In genomic region chr10:75514361-75514760, GRCm38 (mm10) we compare ENCODE assay signal across 17 mouse cellular contexts. TPM values are rescaled to one million over a fixed set of nuclear protein-coding genes. Genes with fewer than 3 reads are reported as not detected.
DNase-seq lines count a peak whose midpoint lies in the region; ATAC-seq and TF ChIP-seq lines count a peak whose summit lies in the region.
"Had no signal": no experiment of that assay in that cellular context is flagged by ENCODE, and none has a peak within 500 bp of the region (broad histone marks: within the 10 kb centered on the region; RNA-seq: fewer than 3 reads in every experiment).

No protein-coding gene starts in this region.

- H3K9me3 ChIP-seq in heart, embryonic 13.5 days = no peaks in the 10 kb centered on the region
- no peaks in the 10 kb centered on the region for H3K9me3 ChIP-seq in intestine, postnatal 0 days (ENCODE audit: control insufficient read depth)
- no peaks in the 10 kb centered on the region for H3K9me3 ChIP-seq in liver, postnatal 0 days (ENCODE audit: low read length)
- H3K9me3 ChIP-seq: hindbrain, embryonic 10.5 days; limb, embryonic 12.5 days; midbrain, embryonic 10.5 days; neural tube, embryonic 13.5 days had no signal

- ATAC-seq in heart, embryonic 13.5 days (ENCODE audit: extremely low read depth, insufficient number of reproducible peaks, low FRiP score, low TSS enrichment) = no peak
- ATAC-seq in intestine, postnatal 0 days = no peak
- no peak for ATAC-seq in liver, postnatal 0 days
- no peak for ATAC-seq in granulocyte monocyte progenitor cell, adult 5-6 weeks (replicated peaks; ENCODE audit: poor library complexity, severe bottlenecking)
- ATAC-seq: lung, postnatal 0 days had no signal

- H3K4me1 ChIP-seq in heart, embryonic 13.5 days = peaks cover 43% of the 10 kb centered on the region
- peaks cover 11% of the 10 kb centered on the region; the same call in 1 of the 2 replicates for H3K4me1 ChIP-seq in intestine, postnatal 0 days (replicated peaks; ENCODE audit: control insufficient read depth, insufficient read depth, low read length)
- H3K4me1 ChIP-seq in liver, postnatal 0 days (ENCODE audit: insufficient read depth) = peaks cover 45% of the 10 kb centered on the region

- peak overlapping the region; percentile 45 for H3K9ac ChIP-seq in heart, embryonic 13.5 days
- H3K9ac ChIP-seq in intestine, postnatal 0 days (ENCODE audit: low read depth, low read length) = no peak overlapping the region
- H3K9ac ChIP-seq in liver, postnatal 0 days (replicated peaks) = peak overlapping the region; percentile 96
- H3K9ac ChIP-seq: limb, embryonic 12.5 days had no signal

- H3K36me3 ChIP-seq in heart, embryonic 13.5 days = peaks cover 32% of the 10 kb centered on the region
- peaks cover 26% of the 10 kb centered on the region for H3K36me3 ChIP-seq in intestine, postnatal 0 days (ENCODE audit: control insufficient read depth, insufficient read depth)
- H3K36me3 ChIP-seq in liver, postnatal 0 days (replicated peaks; ENCODE audit: insufficient read depth, low read length) = peaks cover 46% of the 10 kb centered on the region

- peak overlapping the region; percentile 93 for H3K4me2 ChIP-seq in heart, embryonic 13.5 days
- peak overlapping the region; percentile 82 for H3K4me2 ChIP-seq in intestine, postnatal 0 days (replicated peaks; ENCODE audit: low read depth)
- peak overlapping the region; percentile 92 for H3K4me2 ChIP-seq in liver, postnatal 0 days (ENCODE audit: low read depth, low read length)
- H3K4me2 ChIP-seq: limb, embryonic 12.5 days; neural tube, embryonic 13.5 days had no signal

- H3K27me3 ChIP-seq in heart, embryonic 13.5 days (replicated peaks) = no peaks in the 10 kb centered on the region
- no peaks in the 10 kb centered on the region for H3K27me3 ChIP-seq in intestine, postnatal 0 days (replicated peaks; ENCODE audit: control insufficient read depth, insufficient read depth, low read length)
- no peaks in the 10 kb centered on the region for H3K27me3 ChIP-seq in liver, postnatal 0 days (ENCODE audit: insufficient read depth, low read length)
- H3K27me3 ChIP-seq: limb, embryonic 12.5 days; neural tube, embryonic 13.5 days had no signal

- TF ChIP-seq CTCF in intestine, postnatal 0 days (IDR thresholded peaks at IDR 0.05; ENCODE audit: low read depth) = no peak
- TF ChIP-seq CTCF in liver, postnatal 0 days (IDR thresholded peaks at IDR 0.05; ENCODE audit: low read depth) = no peak

- no peak overlapping the region for H3K27ac ChIP-seq in heart, embryonic 13.5 days (replicated peaks)
- peak overlapping the region; percentile 87 for H3K27ac ChIP-seq in intestine, postnatal 0 days (ENCODE audit: low read depth, low read length)
- peak overlapping the region; percentile 99 for H3K27ac ChIP-seq in liver, postnatal 0 days (ENCODE audit: low read depth)
- H3K27ac ChIP-seq: hindbrain, embryonic 10.5 days; limb, embryonic 12.5 days; midbrain, embryonic 10.5 days; neural tube, embryonic 13.5 days had no signal

- TF ChIP-seq EP300 in liver, postnatal 0 days (IDR thresholded peaks at IDR 0.05; ENCODE audit: low read depth) = no peak

- 50% methylated on average over 7 of the region's 7 CpGs for WGBS in heart, embryonic 13.5 days
- 49% methylated on average over 7 of the region's 7 CpGs for WGBS in intestine, postnatal 0 days
- 34% methylated on average over 7 of the region's 7 CpGs for WGBS in liver, postnatal 0 days (ENCODE audit: insufficient replicate concordance)

- H3K4me3 ChIP-seq in heart, embryonic 13.5 days = peak overlapping the region; percentile 13; the same call in 1 of the 2 replicates
- 0 out of 2 replicates have a peak overlapping the region, but pooled peaks have one; percentile 0 for H3K4me3 ChIP-seq in intestine, postnatal 0 days (ENCODE audit: low read depth, low read length)
- H3K4me3 ChIP-seq in liver, postnatal 0 days (ENCODE audit: low read depth, low read length) = peak overlapping the region; percentile 90
- H3K4me3 ChIP-seq: hindbrain, embryonic 10.5 days; limb, embryonic 12.5 days; midbrain, embryonic 10.5 days; neural tube, embryonic 13.5 days had no signal

- DNase-seq in heart, adult 18-20 months = no peak
- DNase-seq in spleen, adult 12 weeks (ENCODE audit: low spot score) = peak; percentile 19
- DNase-seq in spleen, adult 18-20 months = no peak
- DNase-seq in liver, postnatal 0 days = no peak
- DNase-seq in cerebellum, adult 9-11 months = no peak
- DNase-seq: adrenal gland, adult 8-10 months; cerebellum, postnatal 25 days; right cerebral cortex, postnatal 25 days had no signal

RNA-seq across cellular contexts. Expression of gene Snrpd3, which starts 3.0 kb away (rescaled TPM):
- polyA plus RNA-seq in heart, embryonic 13.5 days (2015; fragmentation: Nextera tagmentation; extraction: Ambion mirVana) = 96.6 and 101 TPM in 2 replicates
- total RNA-seq in heart, adult 18-20 months (2021) = 10 to 100 TPM; 66.2 to 80.3 TPM
- polyA plus RNA-seq in intestine, postnatal 0 days (2015; fragmentation: Nextera tagmentation; extraction: Ambion mirVana) = 62.6 and 63.3 TPM in 2 replicates
- polyA plus RNA-seq in liver, postnatal 0 days (2015; fragmentation: Nextera tagmentation; extraction: Ambion mirVana) = 51.9 and 58.8 TPM in 2 replicates
- 97.0 and 127 TPM in 2 replicates for total RNA-seq in granulocyte monocyte progenitor cell, adult 5-6 weeks (2014; fragmentation: Nextera tagmentation)
- 74.4 and 109 TPM in 2 replicates for total RNA-seq in granulocyte monocyte progenitor cell, adult 5-6 weeks (2017)

RNA-seq across cellular contexts. Expression of gene Gucd1, which starts 3.4 kb away (rescaled TPM):
- 22.4 and 25.4 TPM in 2 replicates for polyA plus RNA-seq in heart, embryonic 13.5 days (2015; fragmentation: Nextera tagmentation; extraction: Ambion mirVana)
- total RNA-seq in heart, adult 18-20 months (2021) = 10 to 100 TPM; 33.0 to 36.8 TPM
- polyA plus RNA-seq in intestine, postnatal 0 days (2015; fragmentation: Nextera tagmentation; extraction: Ambion mirVana) = 80.9 and 84.6 TPM in 2 replicates
- 45.2 and 45.6 TPM in 2 replicates for polyA plus RNA-seq in liver, postnatal 0 days (2015; fragmentation: Nextera tagmentation; extraction: Ambion mirVana)
- 11.8 and 20.1 TPM in 2 replicates for total RNA-seq in granulocyte monocyte progenitor cell, adult 5-6 weeks (2014; fragmentation: Nextera tagmentation)
- total RNA-seq in granulocyte monocyte progenitor cell, adult 5-6 weeks (2017) = 11.8 and 15.4 TPM in 2 replicates

RNA-seq across cellular contexts. Expression of gene Lrrc75b, which starts 45.8 kb away (rescaled TPM):
- 1.2 TPM in 2 replicates for polyA plus RNA-seq in heart, embryonic 13.5 days (2015; fragmentation: Nextera tagmentation; extraction: Ambion mirVana)
- total RNA-seq in heart, adult 18-20 months (2021) = 1 to 10 TPM in 1 of 2 experiments, under 1 TPM in 1; 0.67 to 1.1 TPM
- polyA plus RNA-seq in intestine, postnatal 0 days (2015; fragmentation: Nextera tagmentation; extraction: Ambion mirVana) = 1.2 and 1.8 TPM in 2 replicates
- polyA plus RNA-seq in liver, postnatal 0 days (2015; fragmentation: Nextera tagmentation; extraction: Ambion mirVana) = 0.05 and 0.06 TPM in 2 replicates
- total RNA-seq in granulocyte monocyte progenitor cell, adult 5-6 weeks (2014; fragmentation: Nextera tagmentation) = not detected in 2 replicates
- total RNA-seq in granulocyte monocyte progenitor cell, adult 5-6 weeks (2017) = not detected in 2 replicates
- total RNA-seq: monocyte, adult 5-6 weeks had no signal

RNA-seq across cellular contexts. Expression of gene Ggt1, which starts 47.0 kb away (rescaled TPM):
- polyA plus RNA-seq in heart, embryonic 13.5 days (2015; fragmentation: Nextera tagmentation; extraction: Ambion mirVana) = 0.52 and 0.76 TPM in 2 replicates
- under 1 TPM in 1 of 2 experiments, not detected in 1; 0.54 TPM for total RNA-seq in heart, adult 18-20 months (2021)
- polyA plus RNA-seq in intestine, postnatal 0 days (2015; fragmentation: Nextera tagmentation; extraction: Ambion mirVana) = 131 and 132 TPM in 2 replicates
- polyA plus RNA-seq in liver, postnatal 0 days (2015; fragmentation: Nextera tagmentation; extraction: Ambion mirVana) = 27.4 and 28.6 TPM in 2 replicates
- 1.7 TPM in 1 of 2 replicates, not detected in the other for total RNA-seq in granulocyte monocyte progenitor cell, adult 5-6 weeks (2014; fragmentation: Nextera tagmentation)
- total RNA-seq in granulocyte monocyte progenitor cell, adult 5-6 weeks (2017) = 1.7 TPM in 1 of 2 replicates, not detected in the other
- total RNA-seq: monocyte, adult 5-6 weeks had no signal

Comparison
In these comparisons a context has a peak if more than half of its experiments do, and no peak if none do; other contexts are left out.
1. H3K4me3 ChIP-seq: peak in every context shown above with its lines; median percentile 90 in liver, postnatal 0 days; 13 in heart, embryonic 13.5 days; 0 in intestine, postnatal 0 days.